Mouse (Mus musculus) neutrophil, adult 5-6 weeks (primary cell): Measurements from ENCODE around the gene Rab42. TPM values are rescaled to one million over a fixed set of nuclear protein-coding genes. Genes with fewer than 3 reads are reported as not detected.
"Not testable (repeated sequence)": the region's sequence is repeated elsewhere in the genome, so short reads cannot be mapped to it uniquely, and the experiment has no call there.

Experiments used
- ATAC-seq: fragments of 151-379, 151-347 bp; 2 replicates; pipeline ENCODE4 v1.8.0; 2017; ENCODE audit warnings: mild to moderate bottlenecking, moderate TSS enrichment; ENCODE audit not compliant: insufficient number of reproducible peaks, poor library complexity, low FRiP score, severe bottlenecking; ENCODE audit errors: extremely low read depth
- total RNA-seq: library from RNA; stranded (forward); fragments of 200-1000 nt; gene quantifications from 2 replicates; pipeline ENCODE4 v1.2.3, GENCODE M21; 2017

Gene Rab42
- total RNA-seq, 1 experiment from 2014 or later: not detected

DNA sequence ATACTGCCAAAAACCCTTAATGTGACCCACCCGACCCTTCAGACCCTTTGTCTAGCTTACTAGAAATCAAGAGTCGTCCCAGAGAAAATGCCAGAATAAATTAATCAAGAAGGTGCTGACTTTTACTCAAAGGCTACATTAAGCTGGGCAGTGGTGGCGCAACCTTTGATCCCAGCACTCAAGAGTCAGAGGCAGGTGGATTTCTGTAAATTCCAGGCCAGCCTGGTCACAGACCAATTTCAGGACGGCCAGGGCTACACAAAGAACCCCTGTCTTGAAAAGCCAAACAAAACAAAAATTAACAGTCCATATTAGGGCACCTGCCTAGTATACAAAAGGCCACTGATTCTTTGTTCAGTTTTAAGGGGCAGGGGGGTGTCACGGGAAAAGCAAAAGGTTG is 23.3 kb upstream of the Rab42 start:
- no peak for ATAC-seq

DNA sequence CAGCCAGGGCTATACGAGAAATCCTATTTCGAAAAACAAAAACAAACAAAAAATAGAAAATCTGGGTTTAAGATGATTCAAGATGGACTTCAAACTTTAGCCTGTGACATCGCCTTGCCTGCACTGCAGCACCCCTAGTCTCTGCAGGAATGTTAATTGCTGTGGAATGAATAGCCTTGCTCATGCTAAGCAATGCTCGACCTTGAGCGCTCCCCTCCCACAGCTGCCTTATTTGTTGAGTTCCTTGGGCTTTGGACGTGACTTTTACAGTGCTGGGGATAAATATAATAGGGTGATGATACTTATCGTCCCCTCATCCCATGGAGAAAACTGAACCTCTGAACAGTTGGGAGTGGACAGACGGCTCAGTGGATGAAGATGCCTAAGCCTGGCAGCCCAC is 12.5 kb upstream of the Rab42 start:
- no peak for ATAC-seq

DNA sequence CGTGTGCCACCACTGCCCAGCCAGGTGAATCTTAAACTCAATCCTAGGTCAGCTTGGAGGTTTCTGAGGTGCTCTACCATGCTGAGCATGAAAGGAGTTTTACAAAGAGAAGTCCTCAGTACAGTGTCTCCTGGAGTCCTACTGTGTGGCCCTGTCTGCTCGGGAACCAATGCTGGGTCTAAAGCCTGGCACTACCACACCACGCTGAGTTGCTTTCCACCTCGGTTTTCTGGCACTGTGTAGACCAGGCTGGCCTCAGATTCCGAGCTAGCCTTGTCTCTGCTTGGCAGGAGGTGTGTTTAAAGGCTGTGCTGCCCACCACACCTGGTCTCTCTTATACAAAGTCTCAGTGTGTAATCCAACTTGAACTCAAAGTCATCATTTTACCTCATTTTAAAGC is 9.4 kb upstream of the Rab42 start:
- no peak for ATAC-seq

DNA sequence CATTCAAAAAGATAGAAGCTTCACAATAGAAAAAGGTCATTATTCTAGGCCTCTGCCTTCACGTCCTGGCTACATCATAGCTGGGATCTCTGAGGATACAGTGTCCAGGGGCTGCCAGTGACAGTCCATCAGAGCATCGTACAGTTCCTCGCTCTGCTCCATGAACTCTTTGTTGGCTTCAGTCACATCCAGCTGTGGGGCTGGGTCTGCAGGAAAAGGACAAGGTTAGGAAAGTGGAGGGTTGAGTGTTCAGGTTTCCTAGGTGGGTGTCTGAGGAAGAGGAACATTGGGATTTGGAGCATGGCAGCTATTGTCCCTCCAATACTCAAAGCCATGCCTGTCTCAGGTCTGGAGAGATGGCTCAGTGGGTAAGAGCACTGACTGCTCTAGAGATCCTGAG is 8.6 kb upstream of the Rab42 start:
- ATAC-seq: no peak

DNA sequence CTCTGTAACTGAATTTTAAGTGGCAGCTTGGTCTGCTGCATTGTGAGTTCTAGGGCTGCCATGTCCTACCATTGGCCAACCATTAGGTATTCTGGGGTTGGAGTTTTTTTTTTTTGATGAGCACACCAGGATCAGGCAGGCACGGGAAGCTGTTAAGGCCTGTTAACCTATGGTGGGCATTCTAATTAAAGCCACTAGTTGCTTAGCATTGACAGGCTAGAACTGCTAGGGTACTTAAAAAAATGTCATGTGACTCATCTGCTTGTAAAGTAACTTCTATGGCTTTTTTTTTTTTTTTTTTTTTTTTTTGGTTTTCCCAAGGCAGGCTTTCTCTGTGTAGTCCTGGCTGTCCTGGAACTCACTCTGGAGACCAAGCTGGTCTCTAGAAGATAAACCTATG is 8.0 kb upstream of the Rab42 start:
- ATAC-seq: no peak

DNA sequence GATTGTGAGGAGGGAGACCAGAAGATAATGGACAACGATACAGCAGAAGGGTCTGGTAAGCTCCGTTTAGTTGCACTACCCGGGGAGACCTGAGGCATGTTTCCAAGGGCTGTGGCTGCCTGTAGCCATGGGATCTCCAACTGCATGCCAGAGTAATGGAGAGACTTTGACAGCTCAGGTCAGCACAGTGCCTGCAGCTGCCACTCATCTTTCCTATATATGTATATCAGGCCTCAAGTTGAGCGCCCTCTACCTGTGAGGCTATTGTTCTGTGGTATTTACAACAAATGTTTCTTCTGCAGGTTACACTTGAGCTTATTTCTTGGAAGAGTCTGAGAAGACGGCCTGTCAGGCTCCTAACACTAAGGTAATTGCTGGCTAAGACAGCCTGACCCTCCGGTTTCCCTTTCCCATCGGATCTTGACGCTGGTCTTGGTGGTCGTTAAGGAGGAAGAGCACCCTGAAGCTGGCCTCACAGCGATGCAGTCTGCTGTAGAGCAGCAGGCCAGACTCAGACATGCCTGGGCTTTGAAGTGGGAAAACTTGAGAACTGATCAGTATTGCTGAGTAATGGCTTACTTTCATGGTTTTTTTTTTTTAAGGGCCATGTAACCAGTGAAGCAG is 6.8 kb upstream of the Rab42 start:
- peak; percentile 42; the same call in 1 of the 2 replicates for ATAC-seq

DNA sequence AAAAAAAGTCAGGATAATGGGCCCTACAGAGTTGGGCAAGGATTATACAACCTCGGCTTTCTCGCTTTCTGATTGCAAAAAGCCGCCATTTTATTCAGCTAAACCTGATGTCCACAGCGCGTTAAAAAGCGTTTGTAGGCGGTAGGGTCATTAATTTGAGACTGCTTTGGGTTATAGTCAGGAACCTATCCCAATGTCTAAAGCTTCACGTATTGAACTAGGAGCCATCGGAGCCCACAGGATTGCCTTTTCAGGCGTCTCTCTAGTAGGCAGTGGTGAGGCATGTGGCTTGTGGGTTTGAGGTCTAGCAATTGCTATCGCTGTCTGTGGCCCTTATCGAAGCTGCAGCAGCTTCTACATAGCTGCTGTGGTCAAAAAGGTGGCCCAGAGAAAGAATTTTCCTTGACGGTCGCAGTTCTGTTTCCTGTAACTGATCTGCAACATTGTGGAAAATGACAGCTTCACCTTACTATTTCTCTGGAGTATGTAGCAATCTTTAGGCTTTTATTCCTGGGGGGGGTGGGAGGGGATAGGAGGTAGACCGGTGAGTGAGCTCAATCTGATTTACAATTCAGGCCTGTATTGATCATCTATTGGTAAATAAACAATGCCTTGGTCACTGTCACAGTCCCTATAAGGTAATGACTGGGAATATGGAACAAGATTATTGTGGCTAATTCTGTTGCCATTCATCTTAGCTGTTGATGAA is 6.1 kb upstream of the Rab42 start:
- no peak for ATAC-seq

DNA sequence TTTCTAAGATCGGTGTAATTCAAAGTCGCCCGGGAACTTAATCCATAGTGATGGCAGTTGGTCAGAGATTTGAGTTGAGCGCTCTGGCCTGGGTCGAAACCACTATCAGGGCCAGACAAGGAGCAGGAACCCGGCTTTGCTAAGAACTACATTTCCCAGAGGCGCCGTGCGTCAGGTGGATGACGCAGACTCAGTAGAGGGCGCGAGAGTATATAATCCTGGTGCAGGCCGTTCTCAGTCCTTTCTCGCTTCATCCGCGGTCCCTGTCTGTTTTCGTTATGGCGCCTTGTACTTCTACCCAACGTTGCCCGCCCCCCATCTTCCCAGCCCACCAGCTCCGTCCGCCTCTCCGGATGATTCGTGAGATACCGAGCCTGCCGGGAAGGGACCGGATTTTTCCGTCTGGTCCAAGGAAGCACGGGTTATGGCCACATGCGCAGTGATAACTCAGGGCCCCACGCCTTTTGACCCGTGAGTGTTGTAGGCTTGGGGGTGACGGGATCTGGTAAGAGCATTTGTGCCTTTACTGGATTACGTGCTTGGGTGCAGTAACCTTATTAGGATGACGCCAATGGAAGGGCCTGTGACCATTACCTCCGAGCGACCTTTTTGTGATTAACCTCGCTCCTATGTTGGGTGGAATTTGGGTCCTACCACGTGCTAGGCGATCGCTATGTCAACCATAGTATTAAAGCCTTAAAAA is 5.4 kb upstream of the Rab42 start:
- ATAC-seq: peak; percentile 98

DNA sequence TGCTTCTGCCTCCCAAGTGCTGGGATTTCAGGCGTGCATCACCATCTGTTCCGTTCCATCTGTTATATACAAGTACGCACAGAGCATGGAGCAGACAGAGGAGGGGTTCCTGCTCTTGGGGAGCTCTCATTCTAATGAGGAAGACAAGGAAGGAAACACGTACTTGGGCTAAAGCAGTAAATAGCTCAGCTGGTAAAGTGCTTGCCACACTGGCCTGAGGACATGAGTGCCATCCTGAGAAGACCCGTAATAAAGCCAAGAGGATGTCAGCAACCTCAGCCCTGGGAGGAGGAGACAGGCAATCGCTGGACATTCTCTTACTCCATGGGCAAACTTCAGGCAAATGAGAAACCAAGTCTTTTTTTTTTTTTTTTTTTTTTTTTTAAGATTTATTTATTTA is 2.8 kb upstream of the Rab42 start:
- ATAC-seq: no peak

DNA sequence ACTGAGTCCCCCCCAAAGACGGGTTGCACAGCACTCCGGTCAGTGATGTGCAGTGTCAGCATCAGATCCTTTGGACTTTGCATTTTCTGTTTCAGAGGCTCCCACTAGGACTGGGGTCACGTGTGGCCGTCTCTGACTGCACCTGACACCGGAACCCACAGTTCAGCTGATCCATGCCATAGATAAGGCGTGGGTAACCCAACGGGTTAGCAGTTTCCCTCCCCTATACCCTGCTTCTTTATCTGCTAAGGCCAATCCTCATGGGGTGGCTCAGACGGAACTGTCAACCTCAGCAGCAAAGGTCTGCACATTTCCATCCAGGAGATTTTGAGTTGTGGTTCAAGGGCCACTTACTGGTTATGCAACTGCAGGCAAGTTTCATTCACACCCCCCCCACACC is 2.1 kb upstream of the Rab42 start:
- ATAC-seq: no peak

DNA sequence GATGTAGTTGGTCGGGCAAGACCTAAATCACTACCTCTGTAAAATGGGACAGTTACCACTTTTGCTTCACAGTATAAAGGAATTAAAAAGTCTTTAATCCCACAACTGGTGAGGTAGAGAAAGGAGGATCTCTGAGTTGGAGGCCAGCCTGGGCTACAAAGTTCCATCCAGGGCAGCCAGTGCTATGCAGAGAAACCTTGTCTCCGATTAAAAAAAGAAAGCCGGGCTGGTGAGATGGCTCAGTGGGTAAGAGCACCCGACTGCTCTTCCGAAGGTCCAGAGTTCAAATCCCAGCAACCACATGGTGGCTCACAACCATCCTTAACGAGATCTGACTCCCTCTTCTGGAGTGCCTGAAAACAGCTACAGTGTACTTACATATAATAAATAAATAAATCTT is 299 bp upstream of the Rab42 start:
- not testable (repeated sequence) for ATAC-seq

DNA sequence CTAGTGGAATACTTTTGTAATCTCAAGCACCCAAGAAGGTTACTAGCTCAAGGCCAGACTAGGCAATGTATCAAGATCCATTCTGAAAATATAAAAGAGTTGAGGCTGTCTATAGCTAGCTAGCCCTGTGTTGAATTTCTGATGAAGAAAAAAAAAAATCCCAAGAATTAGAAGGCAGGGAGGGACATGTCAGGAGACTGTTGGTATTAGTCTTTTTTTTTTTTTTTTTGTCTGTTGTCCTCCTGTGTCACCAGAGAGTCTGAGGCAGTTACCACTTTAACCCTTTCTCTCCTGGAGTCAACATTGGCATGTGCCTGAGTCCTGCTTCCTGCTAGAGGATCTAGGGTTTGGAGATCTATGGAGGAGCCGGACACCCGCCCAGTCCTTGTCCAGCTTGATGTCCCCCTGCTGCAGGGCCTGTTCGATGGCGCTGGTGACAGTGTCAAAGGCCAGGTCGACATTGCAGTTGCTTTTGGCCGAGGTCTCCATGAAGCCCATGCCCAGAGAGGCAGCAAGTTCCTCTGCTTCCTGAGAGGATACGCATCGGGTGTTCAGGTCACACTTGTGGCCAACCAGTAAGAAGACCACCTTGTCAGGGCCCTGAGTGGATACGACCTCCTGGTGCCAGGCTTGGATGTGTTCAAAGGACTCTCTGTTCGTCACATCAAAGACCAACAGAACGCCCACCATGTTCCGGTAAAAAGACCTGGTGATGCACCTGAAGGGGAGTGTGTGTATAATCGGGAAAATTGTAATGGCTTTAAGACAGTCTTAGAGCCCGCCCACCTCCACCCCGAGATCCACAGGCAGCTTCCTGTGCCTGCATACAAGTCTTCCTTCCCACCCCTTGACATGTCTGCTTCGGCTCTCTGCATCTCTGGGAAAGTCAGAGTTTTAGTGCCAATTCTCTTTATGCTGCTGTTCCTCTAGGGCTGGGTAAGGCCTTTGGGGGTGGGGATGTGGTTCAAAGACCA is 933 bp downstream of the Rab42 start:
- ATAC-seq: no peak

DNA sequence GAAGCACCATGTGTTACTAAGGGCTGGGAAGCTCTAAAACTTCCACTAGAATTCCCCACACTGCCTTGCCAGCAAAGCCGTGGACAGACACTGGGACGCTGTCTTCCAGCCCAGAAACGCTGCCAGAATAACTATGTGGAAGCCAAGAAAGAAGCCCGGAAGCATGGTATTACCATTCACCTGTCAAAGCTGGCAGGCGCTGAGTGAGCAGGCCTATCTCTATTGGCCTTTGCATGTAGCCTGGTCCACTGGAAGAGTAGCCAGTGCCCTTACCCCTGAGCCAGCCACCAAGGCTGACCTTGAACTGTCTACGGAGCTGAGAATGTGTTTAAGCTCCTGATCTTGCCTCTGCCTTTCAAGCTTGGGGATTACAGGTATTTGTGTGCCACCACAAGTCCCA is 1.7 kb downstream of the Rab42 start:
- ATAC-seq: no peak

DNA sequence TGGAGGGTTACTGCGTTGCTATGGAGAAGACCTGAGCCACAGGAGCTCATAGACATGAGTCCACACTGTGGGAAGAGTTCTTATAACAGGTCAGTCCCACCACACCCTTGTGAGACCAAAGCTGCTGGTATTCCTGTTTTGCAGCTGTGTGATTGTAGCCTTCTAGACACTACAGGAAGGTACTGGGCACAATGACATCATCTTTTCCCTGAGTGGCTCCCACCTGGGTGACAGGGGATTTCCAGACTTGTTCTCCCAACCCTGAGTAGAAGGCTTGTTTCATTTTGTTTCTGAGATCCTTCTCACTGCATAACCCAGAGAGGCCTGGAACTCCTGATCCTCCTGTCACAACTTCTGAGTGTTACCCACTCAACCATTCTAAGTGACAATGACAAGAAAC is 3.3 kb downstream of the Rab42 start:
- ATAC-seq: no peak

DNA sequence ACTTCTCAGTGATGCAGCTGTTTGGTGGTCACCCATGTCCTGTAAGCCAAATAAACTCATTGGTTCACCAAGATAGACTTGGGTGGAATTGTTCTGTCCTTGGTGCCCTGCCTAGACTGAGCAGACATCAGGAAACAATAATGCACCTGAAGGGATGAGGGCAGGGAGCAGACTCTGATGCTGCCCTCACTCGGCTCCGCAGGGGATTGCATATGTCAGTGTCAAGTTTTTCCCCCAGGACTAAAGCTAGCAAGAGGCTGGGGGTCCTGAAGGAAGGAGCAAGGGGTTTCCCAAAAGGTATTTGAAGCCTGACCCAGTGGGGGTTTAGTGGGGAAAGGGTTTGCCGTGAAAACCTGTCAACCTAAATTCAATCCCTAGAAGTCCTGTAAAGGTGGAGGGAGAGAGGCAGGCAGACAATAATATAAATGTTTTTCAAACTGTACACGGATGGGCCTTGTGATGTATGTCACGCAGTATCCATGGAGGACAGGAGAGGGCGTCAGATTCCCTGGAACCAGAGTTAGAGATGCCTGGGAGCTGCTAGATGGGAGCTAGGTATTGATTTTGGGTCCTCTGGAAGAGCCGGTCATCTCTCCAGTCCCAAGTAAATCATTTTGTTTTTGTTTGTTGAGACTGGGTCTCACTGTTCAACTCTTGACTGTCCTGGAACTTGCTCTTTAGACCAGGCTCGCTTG is 7.3 kb downstream of the Rab42 start:
- no peak for ATAC-seq

DNA sequence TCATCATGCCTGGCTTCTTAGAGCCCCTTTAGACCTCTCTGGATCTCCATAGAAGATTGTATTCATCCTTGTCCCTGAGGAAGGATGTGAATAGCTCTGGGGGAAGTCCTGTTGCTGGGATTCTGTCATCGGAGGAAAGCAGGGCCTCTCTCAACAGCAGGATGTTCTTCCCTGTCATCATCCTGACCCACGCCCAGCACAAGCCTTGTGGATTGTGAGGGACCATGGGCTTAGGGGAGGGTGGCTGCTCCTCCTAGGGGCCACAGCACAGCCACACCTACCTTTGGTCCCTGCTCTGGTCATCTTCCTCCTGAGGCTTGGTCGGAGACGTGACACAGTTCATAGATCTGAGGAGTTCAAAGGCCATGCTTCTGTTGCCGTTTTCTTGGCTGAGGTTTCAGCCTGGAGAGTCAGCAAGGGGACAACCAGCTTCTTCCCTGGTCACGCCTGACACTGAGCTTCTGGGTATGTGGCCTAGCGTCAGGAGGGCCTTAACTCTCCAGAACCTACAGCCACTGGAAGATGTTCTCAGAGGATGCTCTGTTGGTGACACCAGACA is 9.4 kb downstream of the Rab42 start:
- no peak for ATAC-seq

DNA sequence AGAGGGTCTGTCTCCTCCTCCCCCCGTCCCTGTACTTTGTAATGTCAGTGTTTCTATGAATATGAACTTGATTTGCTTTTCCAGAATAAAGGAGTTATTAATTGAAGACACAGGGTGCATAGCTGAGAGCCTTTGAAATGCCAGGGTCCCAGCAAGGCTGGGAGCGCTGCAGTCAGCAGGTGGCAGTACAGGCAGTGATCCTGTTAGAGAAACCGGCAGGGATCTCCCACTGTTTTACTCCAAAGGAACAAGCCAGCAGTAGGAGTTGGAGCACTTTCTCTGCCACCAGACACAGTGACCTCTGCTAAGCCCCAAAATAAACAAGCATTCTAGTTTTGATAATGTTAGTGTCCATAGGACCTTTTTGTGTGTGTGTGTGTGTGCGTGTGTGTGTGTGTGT is 10.2 kb downstream of the Rab42 start:
- no peak for ATAC-seq

DNA sequence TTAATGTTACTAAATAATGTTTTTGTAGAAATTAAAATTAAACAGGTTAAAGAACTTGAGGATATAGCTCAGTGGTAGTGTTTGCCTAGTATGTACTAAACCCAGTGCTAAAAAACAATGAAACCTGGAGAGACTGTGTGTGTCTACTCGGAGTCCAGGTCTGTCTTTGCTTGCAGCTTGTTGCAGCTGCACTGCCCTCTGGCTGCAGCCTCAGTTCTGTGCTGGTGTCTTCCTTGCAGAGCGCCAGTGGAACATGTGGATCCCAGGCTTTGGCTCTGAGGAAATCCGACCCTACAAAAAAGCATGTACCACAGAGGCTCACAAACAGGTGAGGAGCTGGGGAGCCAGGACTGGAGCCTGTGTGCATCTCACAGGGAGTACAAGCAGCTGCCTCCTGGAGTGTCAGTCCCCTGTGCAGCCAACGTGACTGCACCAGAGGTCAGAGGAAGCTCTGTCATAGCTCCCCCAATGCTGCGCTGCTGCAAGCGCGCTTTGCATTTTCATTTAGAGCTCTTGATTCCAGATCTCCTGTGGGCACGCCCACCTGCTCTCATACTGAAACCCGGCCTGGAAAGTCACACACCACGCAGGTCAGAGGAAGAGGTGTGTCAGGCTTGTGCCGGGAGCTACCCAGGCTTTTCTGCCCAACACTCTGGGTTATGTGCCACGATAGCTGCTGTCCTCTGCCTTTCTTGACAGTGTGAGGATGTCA is 11.4 kb downstream of the Rab42 start:
- ATAC-seq: no peak
